Mouse (Mus musculus) CD4-positive, CD25-positive, alpha-beta regulatory T cell, adult 2 months (primary cell): Measurements from ENCODE around the gene Skiv2l.
A peak's percentile ranks its signal among the peaks of the same experiment; 100 is the strongest.

Source experiments
- DNase-seq: peaks from one replicate; pipeline ENCODE4 v3.0.0-alpha.2; 2012; ENCODE audit warnings: low read depth, low spot score

Gene Skiv2l

DNA sequence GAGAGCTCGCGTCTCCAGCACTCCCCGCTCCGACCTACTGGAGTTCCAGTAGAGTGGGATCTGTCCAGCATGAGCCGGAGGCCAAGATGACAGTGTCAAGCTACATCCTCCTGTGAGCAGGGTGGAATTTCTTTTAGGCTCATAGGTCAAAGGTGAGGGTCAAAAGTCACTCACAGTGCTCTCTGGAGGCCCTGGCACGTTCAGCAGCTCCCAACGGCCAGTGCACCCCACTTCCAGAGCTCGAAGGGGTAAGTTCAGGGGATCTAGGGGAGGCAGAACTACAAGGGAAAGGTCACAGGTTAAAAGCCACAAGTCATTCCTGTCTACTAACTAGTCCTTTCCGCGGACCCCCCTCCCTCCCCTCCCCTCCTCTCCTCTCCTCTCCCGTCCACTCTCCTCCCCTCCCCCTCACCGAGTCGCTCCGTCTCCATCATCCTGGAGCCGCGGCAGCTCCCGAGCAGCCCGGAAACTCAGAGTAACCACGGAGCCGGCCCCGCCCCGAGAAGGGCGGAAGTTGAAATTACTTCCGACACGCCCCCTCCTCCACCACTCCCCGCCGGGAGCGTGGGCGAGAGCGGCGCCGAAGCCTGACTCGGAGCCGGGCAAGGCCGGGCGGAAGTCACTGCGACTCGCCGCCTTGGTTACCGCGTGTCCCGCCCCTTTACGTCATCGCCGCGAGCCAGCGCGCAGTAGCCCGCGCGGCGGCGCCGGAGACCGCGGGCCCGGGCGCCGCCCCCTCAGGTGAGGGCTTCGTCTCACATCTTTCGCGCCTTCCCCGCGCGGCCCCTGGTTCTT lies at the start of gene Skiv2l, which contains the start of gene Nelfe:
TSS of gene Skiv2l (minus strand) at position 489 of the 795 bp plus-strand sequence.
TSS of gene Nelfe (plus strand) at position 670 of the 795 bp plus-strand sequence.
- DNase-seq, result peak; percentile 99

DNA sequence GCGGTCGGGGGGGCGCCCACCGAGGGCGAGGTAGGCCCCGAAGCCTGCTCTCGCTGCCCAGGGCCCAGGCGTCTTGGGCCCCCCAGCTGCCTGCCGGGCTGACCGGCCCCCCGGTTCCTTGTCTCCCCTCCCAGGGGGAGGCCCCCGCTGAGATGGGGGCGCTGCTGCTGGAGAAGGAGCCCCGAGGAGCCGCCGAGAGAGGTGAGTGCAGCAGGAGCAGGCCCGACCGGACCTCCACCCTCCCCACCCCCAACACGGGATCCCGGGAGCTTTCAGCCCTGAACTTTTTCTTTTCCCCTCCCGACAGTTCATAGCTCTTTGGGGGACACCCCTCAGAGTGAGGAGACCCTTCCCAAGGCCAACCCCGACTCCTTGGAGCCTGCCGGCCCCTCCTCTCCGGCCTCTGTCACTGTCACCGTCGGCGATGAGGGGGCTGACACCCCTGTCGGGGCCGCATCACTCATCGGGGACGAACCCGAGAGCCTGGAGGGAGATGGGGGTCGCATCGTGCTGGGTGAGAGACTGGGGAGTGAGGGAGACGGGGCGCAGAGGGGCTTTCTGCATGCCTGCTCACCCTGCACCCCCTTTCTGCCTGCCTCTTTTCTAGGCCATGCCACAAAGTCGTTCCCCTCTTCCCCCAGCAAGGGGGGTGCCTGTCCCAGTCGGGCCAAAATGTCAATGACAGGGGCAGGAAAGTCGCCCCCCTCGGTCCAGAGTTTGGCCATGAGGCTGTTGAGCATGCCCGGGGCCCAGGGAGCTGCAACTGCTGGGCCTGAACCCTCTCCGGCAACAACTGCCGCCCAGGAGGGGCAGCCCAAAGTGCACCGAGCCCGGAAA lies 49.3 kb upstream of the Skiv2l start:
- DNase-seq, result peak; percentile 52

DNA sequence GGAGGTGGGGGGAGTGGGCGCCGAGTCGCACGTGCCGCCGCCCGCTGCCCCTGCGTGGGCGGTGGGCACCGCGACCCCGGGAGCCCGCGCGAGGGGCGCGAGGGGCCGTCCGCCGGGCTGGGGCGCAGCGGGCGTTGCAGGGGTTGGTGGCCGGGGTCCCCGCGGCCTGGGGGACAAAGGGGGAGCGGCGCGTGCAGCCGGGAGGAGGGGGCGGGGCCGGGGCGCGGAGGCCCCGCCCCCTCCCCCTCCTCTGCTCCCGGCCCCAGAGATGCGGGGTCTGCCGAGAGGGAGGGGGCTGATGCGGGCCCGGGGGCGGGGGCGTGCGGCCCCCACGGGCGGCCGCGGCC lies 48.7 kb upstream of the Skiv2l start:
- peak; percentile 51 for DNase-seq

DNA sequence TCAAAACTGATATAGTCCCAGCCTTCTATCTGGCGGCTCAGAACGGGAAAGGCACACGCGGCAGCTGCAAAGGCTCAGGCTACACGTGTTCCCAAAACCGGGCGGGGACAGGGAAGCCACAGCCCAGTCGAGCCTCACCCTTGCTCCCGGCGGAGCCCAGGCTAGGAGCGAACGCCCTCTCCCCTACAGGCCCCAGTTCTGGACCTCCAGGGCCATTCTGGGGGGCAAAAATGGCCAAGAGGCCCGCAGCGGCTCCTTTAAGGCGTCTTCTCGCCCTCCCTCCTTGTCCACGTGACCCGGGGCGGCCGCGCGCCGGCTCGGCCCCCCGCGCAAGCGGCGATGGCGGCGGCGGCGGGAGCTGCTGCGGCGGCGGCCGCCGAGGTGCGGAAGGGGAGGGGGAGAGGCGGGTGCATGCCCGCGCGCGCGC lies 48.2 kb upstream of the Skiv2l start, which contains the start of the genes C2 and Ehmt2:
TSS of gene C2 (minus strand) at position 106 of the 427 bp plus-strand sequence.
TSS of gene Ehmt2 (plus strand) at position 310 of the 427 bp plus-strand sequence.
- DNase-seq, result peak; percentile 84

- DNase-seq, result no peak
Measured at GRCm38 (mm10) chr17:34897373-34898159, 47.6 kb upstream of the Skiv2l start.

- DNase-seq, result peak; percentile 70
Measured at GRCm38 (mm10) chr17:34896366-34896765, 46.4 kb upstream of the Skiv2l start.

GRCm38 (mm10) chr17:34895724-34896123 lies 45.7 kb upstream of the Skiv2l start:
- DNase-seq, result no peak

- peak; percentile 44 for DNase-seq
Measured at GRCm38 (mm10) chr17:34894801-34895530, 45.0 kb upstream of the Skiv2l start.

DNA sequence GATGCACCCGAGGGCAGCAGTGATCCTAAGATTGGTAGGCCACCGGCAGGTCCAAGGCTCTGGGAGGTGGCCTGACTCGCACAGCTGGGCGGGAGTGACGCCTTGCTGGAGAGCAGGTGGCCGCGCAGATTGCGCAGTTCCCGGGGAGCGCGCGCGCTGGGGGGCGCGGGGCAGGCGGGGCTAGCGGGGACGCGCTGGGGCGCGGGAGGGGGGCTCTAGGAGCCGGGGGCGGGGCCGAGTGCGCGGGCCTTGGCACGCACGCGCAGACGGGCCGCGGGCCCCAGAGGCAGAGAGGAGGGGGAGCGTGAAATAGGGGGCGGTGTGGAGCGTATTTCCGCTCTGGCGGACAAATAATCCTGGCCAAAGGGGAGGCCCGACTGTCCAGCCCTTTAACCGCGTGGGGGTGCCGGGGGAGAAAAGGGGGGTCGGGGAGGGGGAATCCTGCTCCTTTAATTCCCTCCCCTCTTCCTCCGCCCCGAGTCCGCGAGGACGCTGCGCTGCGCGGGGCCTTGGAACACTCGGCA lies 44.1 kb upstream of the Skiv2l start:
- DNase-seq, result peak; percentile 93

DNA sequence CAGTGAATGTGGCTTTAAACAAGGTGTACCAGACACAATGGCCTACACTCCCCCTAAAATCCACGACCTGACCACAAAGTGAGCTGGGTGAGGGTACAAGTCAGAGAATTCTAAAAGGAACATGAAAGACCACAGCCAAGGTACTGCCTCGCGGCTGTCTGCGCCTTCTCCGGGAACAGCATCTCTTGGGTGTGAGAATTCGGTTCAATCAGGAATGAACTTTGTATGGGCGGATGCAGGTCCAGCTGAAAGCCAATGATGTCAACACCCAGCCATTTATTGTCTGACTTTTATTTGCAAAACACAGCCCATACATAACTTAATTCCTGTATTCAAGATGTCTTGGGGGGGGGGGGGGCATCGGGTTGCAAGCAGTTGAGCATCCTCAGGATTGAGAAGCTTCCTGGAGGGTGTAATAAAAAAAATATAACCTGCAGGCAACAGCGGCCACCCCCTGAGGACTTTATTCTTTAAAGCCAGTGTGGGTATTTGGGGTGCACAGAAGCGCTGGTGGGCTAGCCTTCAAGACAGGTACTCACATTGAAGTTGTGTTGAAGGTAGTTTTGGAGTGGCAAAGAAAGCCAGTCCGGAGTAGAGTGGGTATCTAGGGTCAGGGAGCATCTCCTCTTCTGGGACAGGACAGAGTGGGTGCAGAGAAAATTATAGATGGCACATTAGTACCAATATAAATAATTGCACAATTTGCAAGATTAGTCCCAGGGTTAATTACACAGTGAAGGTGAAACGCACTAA lies 43.2 kb upstream of the Skiv2l start:
- DNase-seq, result no peak

- DNase-seq, result peak; percentile 40
Measured at GRCm38 (mm10) chr17:34891377-34891776, 41.4 kb upstream of the Skiv2l start.

- DNase-seq, result no peak
Measured at GRCm38 (mm10) chr17:34890074-34890743, 40.2 kb upstream of the Skiv2l start.

DNA sequence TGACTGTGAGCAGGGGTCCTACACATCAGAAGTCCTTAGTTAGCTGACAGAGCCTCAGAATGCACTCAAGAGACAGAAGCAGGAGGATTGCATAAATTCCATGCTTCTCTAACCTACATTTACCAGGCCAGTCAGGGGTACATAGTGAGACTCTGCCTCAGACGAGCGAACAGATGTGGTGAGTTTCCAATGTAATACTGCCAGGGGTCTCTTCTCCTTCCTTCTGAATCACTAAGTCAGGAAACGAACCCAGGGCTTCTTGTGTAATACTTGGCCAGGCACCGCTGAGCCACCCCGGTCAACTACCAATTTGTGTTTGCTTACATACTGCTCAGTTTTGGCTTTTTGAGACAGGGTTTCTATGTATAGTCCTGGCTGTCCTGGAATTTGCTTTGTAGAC lies 37.9 kb upstream of the Skiv2l start:
- no peak for DNase-seq

DNA sequence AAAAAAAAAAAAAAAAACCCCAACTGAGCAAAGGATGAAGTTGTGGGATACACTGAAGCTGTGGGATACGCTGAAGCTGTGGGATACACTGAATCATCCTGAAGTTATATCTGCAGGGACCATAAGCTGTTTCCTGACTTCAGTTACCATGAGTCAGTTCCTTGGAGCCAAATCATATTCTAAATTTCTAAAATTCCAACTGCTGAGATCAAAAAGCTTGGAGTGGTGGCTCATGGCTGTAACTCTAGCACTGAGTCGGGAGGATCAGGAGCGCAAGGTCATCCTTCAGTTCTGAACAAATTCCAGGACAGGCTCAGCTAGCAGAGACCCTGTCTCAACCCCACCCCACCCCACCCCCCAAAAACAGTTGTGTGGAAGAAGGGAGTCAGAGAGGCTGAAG lies 35.6 kb upstream of the Skiv2l start:
- DNase-seq, result no peak

- no peak for DNase-seq
Measured at GRCm38 (mm10) chr17:34884704-34885103, 34.7 kb upstream of the Skiv2l start.

DNA sequence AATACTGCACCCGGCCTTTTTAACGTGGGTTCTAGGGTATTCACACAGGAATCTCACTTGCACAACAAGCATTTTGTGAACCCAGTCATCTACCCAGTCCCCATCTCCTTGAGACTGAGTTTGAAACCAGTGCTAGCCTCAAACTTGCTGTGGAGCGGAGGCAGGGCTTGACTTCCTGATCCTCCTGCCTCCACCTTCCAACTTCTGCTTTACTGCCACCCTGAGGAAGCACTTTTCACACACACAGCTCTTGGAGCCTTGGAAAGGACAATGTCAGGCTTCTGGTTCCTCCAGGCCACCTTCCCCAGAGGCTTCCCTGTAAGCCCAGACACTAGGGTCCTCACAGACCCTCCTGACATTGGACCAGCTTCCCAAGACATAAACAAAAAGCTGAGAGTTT lies 33.3 kb upstream of the Skiv2l start:
- no peak for DNase-seq

DNA sequence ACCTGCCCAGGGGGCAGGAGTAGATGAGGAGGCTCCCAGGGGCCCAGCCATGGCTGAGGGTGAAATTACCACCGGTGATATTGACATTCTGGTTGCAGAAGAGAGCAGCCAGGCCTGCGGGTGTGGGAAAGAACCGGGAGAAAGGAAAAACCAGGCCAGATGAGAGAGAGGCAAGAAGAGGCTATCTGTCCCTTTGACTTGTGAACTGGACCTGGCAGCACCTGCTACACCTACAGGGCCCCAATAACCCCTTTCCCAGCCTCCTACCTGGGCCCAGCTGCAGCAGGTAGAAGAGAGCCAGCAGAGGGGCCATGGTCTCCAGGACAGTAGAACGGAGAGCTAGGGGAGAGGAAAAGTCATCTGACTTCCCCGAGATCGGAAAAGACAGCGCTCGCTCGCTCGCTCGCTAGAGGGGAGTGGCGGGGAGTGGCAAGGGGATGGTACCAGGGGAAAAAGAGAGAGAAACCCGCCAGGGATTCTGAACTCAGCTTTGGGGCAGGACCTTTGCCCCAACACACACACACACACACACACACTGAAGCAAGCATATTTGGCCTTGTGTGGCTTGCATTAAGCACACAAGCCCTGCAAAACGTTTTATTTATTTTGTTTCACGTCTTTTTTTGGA lies 31.8 kb upstream of the Skiv2l start, which contains the start of gene Gm20547:
TSS of gene Gm20547 (minus strand) at position 360 of the 628 bp plus-strand sequence.
- no peak for DNase-seq

GRCm38 (mm10) chr17:34881166-34881565 lies 31.2 kb upstream of the Skiv2l start:
- DNase-seq, result no peak
